Mouse (Mus musculus) lung, embryonic 14.5 days (tissue): ENCODE results near the gene Pax3. TPM values are rescaled to one million over a fixed set of nuclear protein-coding genes. Genes with fewer than 3 reads are reported as not detected.

Source experiments
- ATAC-seq: fragments of 200-750 bp; cut with Nextera tagmentation; 2 replicates; pipeline ENCODE4 v1.8.0; 2017; ENCODE audit warnings: mild to moderate bottlenecking, moderate TSS enrichment, moderate library complexity; ENCODE audit not compliant: insufficient read depth
- DNase-seq: peaks from one replicate; pipeline ENCODE4 v3.0.0-alpha.2; 2015
- H3K27ac ChIP-seq: fragments of 300-500 bp; sonication (generic); 2 replicates; pipeline ENCODE4 v1.5.1; 2014; ENCODE audit warnings: low read depth, mild to moderate bottlenecking, moderate library complexity
- H3K27me3 ChIP-seq: fragments of 300-500 bp; sonication (generic); 2 replicates; pipeline ENCODE4 v1.6.1; 2014; ENCODE audit warnings: low read length, control low read depth; ENCODE audit not compliant: insufficient read depth
- H3K36me3 ChIP-seq: fragments of 300-500 bp; sonication (generic); 2 replicates; pipeline ENCODE4 v1.6.1; 2014; ENCODE audit warnings: control low read depth; ENCODE audit not compliant: insufficient read depth
- H3K4me1 ChIP-seq: fragments of 300-500 bp; sonication (generic); 2 replicates; pipeline ENCODE4 v1.6.1; 2014; ENCODE audit warnings: antibody characterized with exemption, control low read depth; ENCODE audit not compliant: insufficient read depth
- H3K4me2 ChIP-seq: fragments of 300-500 bp; sonication (generic); 2 replicates; pipeline ENCODE4 v1.6.1; 2014; ENCODE audit warnings: mild to moderate bottlenecking
- H3K4me3 ChIP-seq: fragments of 300-500 bp; sonication (generic); 2 replicates; pipeline ENCODE4 v1.5.1; 2014; ENCODE audit warnings: low read depth, low read length
- H3K9ac ChIP-seq: fragments of 300-500 bp; sonication (generic); 2 replicates; pipeline ENCODE4 v1.6.1; 2014
- H3K9me3 ChIP-seq: fragments of 300-500 bp; sonication (generic); 2 replicates; pipeline ENCODE4 v1.6.1; 2016; ENCODE audit warnings: low read depth, low read length, control low read depth
- CTCF ChIP-seq: IDR thresholded peaks from 2 replicates; pipeline ENCODE4 v1.5.1; 2016; ENCODE audit warnings: antibody characterized with exemption, low read depth
- WGBS: fragments of 180-500 bp; shearing (Covaris S2); extraction: QIAGEN DNeasy Blood & Tissue Kit; methylation state at CpG from one replicate; pipeline ENCODE4 v1.1.7; 2014; 5-methylcytosine and 5-hydroxymethylcytosine counted together
- polyA plus RNA-seq: library from polyadenylated mRNA; unstranded; fragments of >200 nt; fragmentation: Nextera tagmentation; extraction: Ambion mirVana; gene quantifications from 2 replicates; pipeline ENCODE4 v1.2.1, GENCODE M21; 2014

The Pax3 gene
- polyA plus RNA-seq, 1 experiment from 2014 or later: not detected

GRCm38 (mm10) chr1:78198319-78198940, 1.5 kb upstream of the Pax3 start:
- Histone ChIP-seq H3K27ac (no peak overlapping the region), H3K4me2 (no peak overlapping the region), H3K9ac (no peak overlapping the region), H3K4me1 (peaks cover 4% of the 10 kb centered on the region; the same call in 1 of the 2 replicates), H3K9me3 (no peaks in the 10 kb centered on the region), H3K4me3 (no peak overlapping the region), H3K27me3 (peaks cover 99% of the 10 kb centered on the region), H3K36me3 (no peaks in the 10 kb centered on the region)
- no peak for ATAC-seq
- TF ChIP-seq CTCF: no peak
- no peak for DNase-seq
- under 1% methylated on average over 9 of the region's 9 CpGs for WGBS

GRCm38 (mm10) chr1:78197351-78198234, 659 bp upstream of the Pax3 start:
- ATAC-seq (no peak), DNase-seq (no peak)
- no peak for TF ChIP-seq CTCF
- Histone ChIP-seq H3K9ac (no peak overlapping the region), H3K27ac (no peak overlapping the region), H3K4me3 (peak overlapping the region; percentile 29), H3K27me3 (peaks cover 99% of the 10 kb centered on the region), H3K9me3 (no peaks in the 10 kb centered on the region), H3K4me2 (peak overlapping the region; percentile 48; the same call in 1 of the 2 replicates), H3K4me1 (peaks cover 4% of the 10 kb centered on the region; the same call in 1 of the 2 replicates), H3K36me3 (no peaks in the 10 kb centered on the region)
- 2% methylated on average over 21 of the region's 21 CpGs for WGBS

GRCm38 (mm10) chr1:78195771-78196712, 892 bp downstream of the Pax3 start:
- peak overlapping the region; percentile 48 for H3K4me2 ChIP-seq
- H3K36me3 ChIP-seq: no peaks in the 10 kb centered on the region
- H3K4me1 ChIP-seq: peaks cover 4% of the 10 kb centered on the region; the same call in 1 of the 2 replicates
- no peak overlapping the region for H3K27ac ChIP-seq
- ATAC-seq: peak; percentile 41; the same call in 1 of the 2 replicates
- H3K9ac ChIP-seq: no peak overlapping the region
- peak overlapping the region; percentile 29 for H3K4me3 ChIP-seq
- peaks cover 100% of the 10 kb centered on the region for H3K27me3 ChIP-seq
- WGBS: under 1% methylated on average over 42 of the region's 42 CpGs
- no peak for TF ChIP-seq CTCF
- no peak for DNase-seq
- no peaks in the 10 kb centered on the region for H3K9me3 ChIP-seq

GRCm38 (mm10) chr1:78195145-78195544, 1.8 kb downstream of the Pax3 start:
- 1% methylated on average over 21 of the region's 21 CpGs for WGBS
- no peak overlapping the region for H3K9ac ChIP-seq
- no peaks in the 10 kb centered on the region for H3K9me3 ChIP-seq
- H3K4me2 ChIP-seq: no peak overlapping the region
- TF ChIP-seq CTCF: no peak
- H3K27me3 ChIP-seq: peaks cover 100% of the 10 kb centered on the region
- peaks cover 4% of the 10 kb centered on the region; the same call in 1 of the 2 replicates for H3K4me1 ChIP-seq
- H3K27ac ChIP-seq: no peak overlapping the region
- ATAC-seq (no peak), DNase-seq (no peak)
- no peaks in the 10 kb centered on the region for H3K36me3 ChIP-seq
- H3K4me3 ChIP-seq: no peak overlapping the region

GRCm38 (mm10) chr1:78194381-78195047, 2.4 kb downstream of the Pax3 start:
- Histone ChIP-seq H3K4me1 (peaks cover 4% of the 10 kb centered on the region; the same call in 1 of the 2 replicates), H3K27ac (no peak overlapping the region), H3K4me2 (no peak overlapping the region), H3K9me3 (no peaks in the 10 kb centered on the region), H3K27me3 (peaks cover 100% of the 10 kb centered on the region), H3K4me3 (no peak overlapping the region), H3K36me3 (no peaks in the 10 kb centered on the region), H3K9ac (no peak overlapping the region)
- 4% methylated on average over 6 of the region's 6 CpGs for WGBS
- ATAC-seq (no peak), DNase-seq (no peak)
- TF ChIP-seq CTCF: no peak

GRCm38 (mm10) chr1:78193465-78193991, 3.4 kb downstream of the Pax3 start:
- peaks cover 100% of the 10 kb centered on the region for H3K27me3 ChIP-seq
- no peak overlapping the region for H3K9ac ChIP-seq
- ATAC-seq (no peak), DNase-seq (no peak)
- H3K4me3 ChIP-seq: no peak overlapping the region
- no peak overlapping the region for H3K4me2 ChIP-seq
- H3K9me3 ChIP-seq: no peaks in the 10 kb centered on the region
- peaks cover 4% of the 10 kb centered on the region; the same call in 1 of the 2 replicates for H3K4me1 ChIP-seq
- no peak overlapping the region for H3K27ac ChIP-seq
- WGBS: 2% methylated on average over 20 of the region's 20 CpGs
- no peaks in the 10 kb centered on the region for H3K36me3 ChIP-seq
- TF ChIP-seq CTCF: no peak
